Mouse (Mus musculus) liver, postnatal 0 days (tissue): Measurements from ENCODE around the gene Cnpy4. TPM values are rescaled to one million over a fixed set of nuclear protein-coding genes. Genes with fewer than 3 reads are reported as not detected.

Experiments
- ATAC-seq: fragments of 200-750 bp; cut with Nextera tagmentation; 2 replicates; pipeline ENCODE4 v1.8.0; 2017; ENCODE audit warnings: mild to moderate bottlenecking, moderate library complexity
- DNase-seq: peaks from one replicate; pipeline ENCODE4 v3.0.0-alpha.2; 2016
- H3K27ac ChIP-seq: fragments of 300-500 bp; sonication (generic); 2 replicates; pipeline ENCODE4 v1.5.1; 2014; ENCODE audit warnings: antibody characterized with exemption, moderate library complexity, mild to moderate bottlenecking, low read depth
- H3K27me3 ChIP-seq: fragments of 300-500 bp; sonication (generic); 2 replicates; pipeline ENCODE4 v1.6.1; 2014; ENCODE audit warnings: low read length, control low read depth, mixed read lengths; ENCODE audit not compliant: insufficient read depth
- H3K36me3 ChIP-seq: fragments of 300-500 bp; sonication (generic); replicated peaks from 2 replicates; pipeline ENCODE4 v1.6.1; 2014; ENCODE audit warnings: mild to moderate bottlenecking, control low read depth, low read length, moderate library complexity, mixed read lengths; ENCODE audit not compliant: insufficient read depth
- H3K4me1 ChIP-seq: fragments of 300-500 bp; sonication (generic); 2 replicates; pipeline ENCODE4 v1.6.1; 2014; ENCODE audit warnings: antibody characterized with exemption, mild to moderate bottlenecking, control low read depth; ENCODE audit not compliant: insufficient read depth
- H3K4me2 ChIP-seq: fragments of 300-500 bp; sonication (generic); 2 replicates; pipeline ENCODE4 v1.6.1; 2014; ENCODE audit warnings: low read depth, mild to moderate bottlenecking, low read length, moderate library complexity, mixed read lengths
- H3K4me3 ChIP-seq: fragments of 300-500 bp; sonication (generic); 2 replicates; pipeline ENCODE4 v1.5.1; 2014; ENCODE audit warnings: low read depth, low read length
- H3K9ac ChIP-seq: fragments of 300-500 bp; sonication (generic); replicated peaks from 2 replicates; pipeline ENCODE4 v1.6.1; 2014; ENCODE audit warnings: mild to moderate bottlenecking, moderate library complexity
- H3K9me3 ChIP-seq: fragments of 300-500 bp; sonication (generic); 2 replicates; pipeline ENCODE4 v1.6.1; 2016; ENCODE audit warnings: mild to moderate bottlenecking, control low read depth, low read length, mixed read lengths
- CTCF ChIP-seq: sonication (generic); IDR thresholded peaks from 2 replicates; pipeline ENCODE4 v1.5.1; 2016; ENCODE audit warnings: antibody characterized with exemption, low read depth
- EP300 ChIP-seq: IDR thresholded peaks from 2 replicates; pipeline ENCODE4 v1.6.1; 2016; ENCODE audit warnings: antibody characterized with exemption, low read depth, mild to moderate bottlenecking
- WGBS: fragments of 180-500 bp; shearing (Covaris S2); extraction: QIAGEN DNeasy Blood & Tissue Kit; methylation state at CpG from one replicate; pipeline ENCODE4 v1.1.7; 2014; ENCODE audit not compliant: insufficient replicate concordance; 5-methylcytosine and 5-hydroxymethylcytosine counted together
- polyA plus RNA-seq: library from polyadenylated mRNA; unstranded; fragments of >200 nt; fragmentation: Nextera tagmentation; extraction: Ambion mirVana; gene quantifications from 2 replicates; pipeline ENCODE4 v1.2.1, GENCODE M21; 2015

Cnpy4 gene
- polyA plus RNA-seq = 6.7 and 7.5 TPM in 2 replicates

DNA sequence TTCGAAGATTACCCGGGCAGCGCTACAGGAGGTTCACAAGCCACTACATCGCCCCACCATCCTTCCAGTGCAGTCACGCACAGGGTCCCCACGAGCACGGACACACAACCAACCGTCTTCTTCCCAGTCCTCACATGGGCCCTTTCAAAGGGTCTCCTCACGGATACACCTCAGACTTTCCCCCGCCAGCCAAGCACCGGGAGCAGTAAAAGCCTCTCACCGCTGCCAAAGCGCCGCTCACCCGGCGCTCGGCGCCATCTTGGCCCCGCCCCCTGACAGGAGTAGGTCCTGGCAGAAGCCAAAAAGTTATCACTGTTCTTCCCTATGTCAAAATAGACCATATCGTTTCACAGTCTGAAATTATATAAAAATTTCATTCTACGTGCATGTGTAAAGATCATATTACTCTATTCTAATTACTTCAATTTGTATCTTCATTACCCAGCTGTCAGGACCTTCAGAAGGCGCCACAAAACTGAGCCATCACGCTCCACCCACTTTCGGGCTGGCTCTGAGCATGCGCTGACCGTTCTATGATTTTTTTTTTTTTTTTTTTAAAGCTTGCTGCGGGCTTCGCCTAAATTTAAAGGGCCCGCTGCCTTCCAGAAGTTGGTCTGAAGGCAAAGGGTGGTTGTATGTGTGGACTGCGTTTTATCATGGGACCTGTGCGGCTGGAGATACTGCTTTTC, at the start of gene Cnpy4, which contains the start of gene Taf6:
Gene Cnpy4, plus strand, starts transcription at position 536 of the 689 bp plus-strand sequence.
Gene Taf6, minus strand, starts transcription at position 502 of the 689 bp plus-strand sequence.
- peak; percentile 89 for DNase-seq
- peaks cover 16% of the 10 kb centered on the region for H3K4me1 ChIP-seq
- WGBS = under 1% methylated on average over 31 of the region's 31 CpGs
- peak within 1 kb of the TSS; percentile 94 for H3K4me2 ChIP-seq
- ATAC-seq = peak; percentile 91
- no peaks in the 10 kb centered on the region for H3K9me3 ChIP-seq
- TF ChIP-seq EP300 (peak; percentile 100), CTCF (no peak)
- H3K27ac ChIP-seq = peak within 1 kb of the TSS; percentile 70
- peak within 1 kb of the TSS; percentile 94 for H3K9ac ChIP-seq
- H3K27me3 ChIP-seq = no peaks in the 10 kb centered on the region
- peaks cover 20% of the 10 kb centered on the region for H3K36me3 ChIP-seq
- peak within 1 kb of the TSS; percentile 96 for H3K4me3 ChIP-seq

DNA sequence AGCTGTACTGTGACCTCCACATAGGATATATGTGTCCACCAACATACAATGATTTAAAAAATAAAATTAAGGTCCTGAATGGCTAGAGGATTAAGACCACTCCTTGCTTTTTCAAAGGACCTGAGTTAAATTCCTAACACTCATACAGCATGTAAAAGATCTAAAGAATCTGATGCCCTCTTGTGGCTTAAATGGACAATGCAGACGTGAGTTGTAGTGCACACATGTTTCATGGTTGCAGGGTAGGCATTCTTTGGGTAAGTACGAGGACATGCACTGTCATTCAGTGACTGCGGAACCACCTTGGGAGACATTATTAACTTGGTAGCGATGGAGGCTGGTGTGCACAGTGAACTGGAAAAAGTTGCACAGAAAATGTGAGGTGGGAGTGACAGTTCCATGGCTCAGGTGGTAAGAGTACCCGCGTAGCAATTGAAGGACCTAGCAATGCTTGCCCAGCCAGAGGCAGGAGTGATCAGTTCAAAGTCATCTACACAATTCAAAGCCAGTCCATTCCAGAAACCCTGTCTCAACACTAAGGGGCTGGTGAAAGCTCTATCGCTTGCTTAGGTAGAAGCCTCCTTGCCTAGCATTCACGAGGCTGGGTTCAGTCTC, 49.2 kb upstream of the Cnpy4 start:
- Histone ChIP-seq H3K4me3 (no peak overlapping the region), H3K4me1 (peaks cover 4% of the 10 kb centered on the region; the same call in 1 of the 2 replicates), H3K9me3 (no peaks in the 10 kb centered on the region), H3K9ac (no peak overlapping the region), H3K36me3 (peaks cover 15% of the 10 kb centered on the region), H3K4me2 (no peak overlapping the region), H3K27me3 (no peaks in the 10 kb centered on the region), H3K27ac (no peak overlapping the region)
- peak; percentile 43 for DNase-seq
- ATAC-seq = peak; percentile 79
- 50% methylated on average over 8 of the region's 8 CpGs for WGBS
- TF ChIP-seq CTCF (peak; percentile 85), EP300 (no peak)

GRCm38 (mm10) chr5:138138585-138138984, 48.7 kb upstream of the Cnpy4 start:
- peak; percentile 19 for DNase-seq
- WGBS = 31% methylated on average over 4 of the region's 4 CpGs
- Histone ChIP-seq H3K36me3 (peaks cover 10% of the 10 kb centered on the region), H3K4me3 (no peak overlapping the region), H3K27ac (no peak overlapping the region), H3K4me1 (peaks cover 4% of the 10 kb centered on the region; the same call in 1 of the 2 replicates), H3K9ac (no peak overlapping the region), H3K9me3 (no peaks in the 10 kb centered on the region), H3K27me3 (no peaks in the 10 kb centered on the region), H3K4me2 (no peak overlapping the region)
- no peak for ATAC-seq
- no peak for TF ChIP-seq CTCF
- no peak for TF ChIP-seq EP300

DNA sequence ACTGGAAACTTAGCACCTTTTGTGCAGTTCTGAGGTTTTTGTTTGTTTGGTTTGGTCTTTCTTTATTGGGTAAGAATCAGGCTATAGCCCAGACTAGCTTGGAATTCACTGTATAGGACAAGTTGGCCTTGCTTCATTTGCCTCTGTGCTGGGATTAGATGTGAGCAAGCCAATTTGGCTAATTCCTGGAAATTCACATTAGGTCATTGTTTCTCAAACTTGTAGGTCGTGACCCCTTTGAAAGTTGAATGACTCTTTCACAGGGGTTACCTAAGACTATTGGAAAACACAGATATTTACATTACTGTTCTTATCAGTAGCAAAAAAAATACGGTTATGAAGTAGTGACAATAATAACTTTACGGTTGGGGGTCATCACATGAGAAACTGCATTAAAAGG, 32.9 kb upstream of the Cnpy4 start:
- H3K4me2 ChIP-seq = peak overlapping the region; percentile 81
- H3K4me1 ChIP-seq = 0 out of 2 replicates have a peak, but pooled peaks cover 5% of the 10 kb centered on the region
- peak; percentile 44; the same call in 1 of the 2 replicates for TF ChIP-seq EP300
- TF ChIP-seq CTCF = no peak
- no peaks in the 10 kb centered on the region for H3K27me3 ChIP-seq
- H3K9ac ChIP-seq = peak overlapping the region; percentile 90; the same call in 1 of the 2 replicates
- peak overlapping the region; percentile 82 for H3K4me3 ChIP-seq
- H3K27ac ChIP-seq = peak overlapping the region; percentile 94
- H3K36me3 ChIP-seq = peaks cover 20% of the 10 kb centered on the region
- ATAC-seq (peak; percentile 60), DNase-seq (no peak)
- H3K9me3 ChIP-seq = no peaks in the 10 kb centered on the region
- WGBS = 38% methylated on average over 3 of the region's 3 CpGs

DNA sequence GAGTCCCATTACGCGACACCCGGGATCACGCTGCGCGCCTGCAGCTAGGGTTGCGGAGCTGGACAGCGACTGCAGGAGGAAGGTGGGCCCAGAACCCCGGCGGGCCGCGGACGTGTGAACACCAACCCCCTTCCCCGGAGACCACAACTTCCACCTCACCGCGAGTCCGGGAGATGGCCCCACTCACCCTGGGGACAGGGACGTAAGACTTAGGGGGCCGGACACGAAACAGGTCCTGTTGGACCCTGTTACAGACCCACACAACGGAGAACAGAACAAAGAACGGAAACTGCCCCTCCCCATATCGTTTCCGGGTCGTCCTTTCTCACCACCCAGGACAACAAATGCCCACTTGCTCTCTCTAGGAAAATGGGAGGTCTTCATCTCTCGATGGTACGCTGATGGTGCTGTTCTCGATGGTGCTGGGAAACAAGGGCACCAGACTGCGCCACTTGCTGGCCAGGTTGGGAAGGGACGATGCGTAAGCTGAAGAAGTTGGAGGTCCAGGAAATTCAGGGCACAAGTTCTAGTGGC, 31.8 kb upstream of the Cnpy4 start, which contains the start of gene Zfp113:
Gene Zfp113, minus strand, starts transcription at position 302 of the 534 bp plus-strand sequence.
- peak within 1 kb of the TSS; percentile 94 for H3K27ac ChIP-seq
- DNase-seq (peak; percentile 87), ATAC-seq (peak; percentile 95)
- H3K9ac ChIP-seq = peak within 1 kb of the TSS; percentile 90
- under 1% methylated on average over 31 of the region's 31 CpGs for WGBS
- H3K4me1 ChIP-seq = peaks cover 8% of the 10 kb centered on the region; the same call in 1 of the 2 replicates
- no peaks in the 10 kb centered on the region for H3K9me3 ChIP-seq
- H3K36me3 ChIP-seq = peaks cover 17% of the 10 kb centered on the region
- H3K4me3 ChIP-seq = peak within 1 kb of the TSS; percentile 82
- no peaks in the 10 kb centered on the region for H3K27me3 ChIP-seq
- peak within 1 kb of the TSS; percentile 81 for H3K4me2 ChIP-seq
- TF ChIP-seq EP300 (peak; percentile 65), CTCF (peak; percentile 98)

DNA sequence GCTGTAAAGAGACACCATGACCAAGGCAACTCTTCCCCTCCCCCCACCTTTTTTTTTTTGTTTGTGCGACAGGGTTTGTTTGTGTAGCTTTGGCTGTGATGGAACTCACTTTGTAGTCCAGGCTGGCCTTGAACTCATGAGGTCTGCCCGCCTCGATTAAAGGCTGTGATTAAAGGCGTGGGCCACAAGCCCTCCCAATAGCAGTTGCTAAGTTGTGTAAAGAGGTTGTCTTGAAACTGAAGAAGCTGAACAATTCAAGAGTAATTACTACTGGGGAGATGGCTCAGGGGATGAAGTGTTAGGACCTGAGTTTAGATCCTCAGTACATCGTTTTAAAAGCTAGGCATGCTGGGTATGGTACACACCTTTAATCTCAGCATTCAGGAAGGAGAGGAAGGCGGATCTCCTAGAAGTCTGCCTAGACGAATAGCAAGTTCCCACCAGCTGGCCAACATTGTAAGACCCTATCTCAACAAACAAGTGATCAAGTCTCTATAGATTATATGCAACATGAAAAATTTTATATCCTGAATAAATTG, 27.0 kb upstream of the Cnpy4 start:
- DNase-seq = no peak
- Histone ChIP-seq H3K27me3 (no peaks in the 10 kb centered on the region), H3K36me3 (peaks cover 31% of the 10 kb centered on the region), H3K9ac (peak overlapping the region; percentile 77; the same call in 1 of the 2 replicates), H3K4me1 (peaks cover 22% of the 10 kb centered on the region), H3K27ac (peak overlapping the region; percentile 13; the same call in 1 of the 2 replicates), H3K4me3 (peak overlapping the region; percentile 74), H3K4me2 (peak overlapping the region; percentile 71), H3K9me3 (no peaks in the 10 kb centered on the region)
- WGBS = 60% methylated on average over 7 of the region's 7 CpGs
- no peak for ATAC-seq
- TF ChIP-seq EP300 (no peak), CTCF (no peak)
